ENCODE assay signal across 23 mouse cellular contexts in genomic region chr2:110294927-110295326, GRCm38 (mm10). TPM values are rescaled to one million over a fixed set of nuclear protein-coding genes. Genes with fewer than 3 reads are reported as not detected.
A peak's percentile ranks its signal among the peaks of the same experiment; 100 is the strongest.
DNase-seq lines count a peak whose midpoint lies in the region; ATAC-seq and TF ChIP-seq lines count a peak whose summit lies in the region.
"Had no signal": no experiment of that assay in that cellular context is flagged by ENCODE, and none has a peak within 500 bp of the region (broad histone marks: within the 10 kb centered on the region; RNA-seq: fewer than 3 reads in every experiment).

No protein-coding gene starts in this region.

- no peak overlapping the region for H3K9ac ChIP-seq in kidney, embryonic 14.5 days (ENCODE audit: low read depth, low read length)
- no peak overlapping the region for H3K9ac ChIP-seq in lung, embryonic 16.5 days (ENCODE audit: low read length)
- H3K9ac ChIP-seq in limb, embryonic 15.5 days: no peak overlapping the region
- H3K9ac ChIP-seq in hindbrain, embryonic 12.5 days: no peak overlapping the region
- H3K9ac ChIP-seq: embryonic facial prominence, embryonic 12.5 days; forebrain, embryonic 13.5 days; heart, embryonic 15.5 days; stomach, embryonic 15.5 days had no signal

- ATAC-seq in kidney, embryonic 14.5 days (ENCODE audit: low FRiP score, low TSS enrichment): peak; percentile 60
- ATAC-seq in lung, embryonic 16.5 days (ENCODE audit: low read depth): peak; percentile 93
- ATAC-seq in limb, embryonic 15.5 days (ENCODE audit: insufficient number of reproducible peaks, low FRiP score, low TSS enrichment, low read depth): peak; percentile 72; the same call in 1 of the 2 replicates
- no peak for ATAC-seq in hindbrain, embryonic 12.5 days (ENCODE audit: low FRiP score)
- ATAC-seq: forebrain, embryonic 13.5 days; inflammation-experienced regulatory T-cells, adult 6 months had no signal

- DNase-seq in kidney, adult 11 months: no peak
- DNase-seq in lung, adult 2 months: no peak
- no peak for DNase-seq in gastrocnemius, postnatal 14 days
- no peak for DNase-seq in hindbrain, embryonic 10.5 days (ENCODE audit: low spot score)
- DNase-seq: adrenal gland, adult 2 months; cerebellum, adult 8-10 months; gastrocnemius, postnatal 36 days; thymus, adult 18-20 months had no signal

- WGBS in kidney, embryonic 14.5 days: 17% methylated on average over 3 of the region's 3 CpGs
- WGBS in lung, embryonic 16.5 days: 41% methylated on average over 3 of the region's 3 CpGs
- 41% methylated on average over 3 of the region's 3 CpGs for WGBS in lung, adult 2 months
- 17% methylated on average over 3 of the region's 3 CpGs for WGBS in limb, embryonic 15.5 days
- 80% methylated on average over 3 of the region's 3 CpGs for WGBS in hindbrain, embryonic 12.5 days
- WGBS in hindbrain, embryonic 10.5 days: 84% methylated on average over 3 of the region's 3 CpGs

- no peak overlapping the region for H3K4me2 ChIP-seq in kidney, embryonic 14.5 days (replicated peaks; ENCODE audit: low read depth, low read length)
- no peak overlapping the region for H3K4me2 ChIP-seq in lung, embryonic 16.5 days (ENCODE audit: low read depth, low read length)
- no peak overlapping the region for H3K4me2 ChIP-seq in limb, embryonic 15.5 days
- H3K4me2 ChIP-seq in hindbrain, embryonic 12.5 days (replicated peaks): no peak overlapping the region
- H3K4me2 ChIP-seq: embryonic facial prominence, embryonic 12.5 days; forebrain, embryonic 13.5 days; heart, embryonic 15.5 days; liver, embryonic 11.5 days; midbrain, embryonic 11.5 days; stomach, embryonic 15.5 days had no signal

- intact Hi-C loops in gastrocnemius, postnatal 14 days (cut with DNase I; ENCODE audit: low total_unique reads): no loop called here

- H3K4me3 ChIP-seq in kidney, embryonic 14.5 days (ENCODE audit: low read length): no peak overlapping the region
- H3K4me3 ChIP-seq in lung, embryonic 16.5 days (ENCODE audit: low read length): no peak overlapping the region
- no peak overlapping the region for H3K4me3 ChIP-seq in lung, adult 2 months (replicated peaks; ENCODE audit: extremely low read depth, low read depth, low read length)
- H3K4me3 ChIP-seq in limb, embryonic 15.5 days: no peak overlapping the region
- no peak overlapping the region for H3K4me3 ChIP-seq in hindbrain, embryonic 12.5 days
- no peak overlapping the region for H3K4me3 ChIP-seq in hindbrain, embryonic 10.5 days
- H3K4me3 ChIP-seq: embryonic facial prominence, embryonic 12.5 days; erythroblast, embryonic 14.5 days; forebrain, embryonic 13.5 days; heart, embryonic 15.5 days; stomach, embryonic 15.5 days had no signal

- no peak for TF ChIP-seq POLR2A in lung, adult 2 months (IDR thresholded peaks at IDR 0.05; ENCODE audit: borderline replicate concordance, extremely low read depth, low read depth, low read length)

- H3K4me1 ChIP-seq in kidney, embryonic 14.5 days (ENCODE audit: control insufficient read depth, insufficient read depth, low read length): 0 out of 2 replicates have a peak, but pooled peaks cover 3% of the 10 kb centered on the region
- H3K4me1 ChIP-seq in lung, embryonic 16.5 days (replicated peaks; ENCODE audit: control insufficient read depth, insufficient read depth, low read length): peaks cover 8% of the 10 kb centered on the region; the same call in 1 of the 2 replicates
- no peaks in the 10 kb centered on the region for H3K4me1 ChIP-seq in lung, adult 2 months (ENCODE audit: control insufficient read depth, insufficient read depth, low read length)
- 0 out of 2 replicates have a peak, but pooled peaks cover 2% of the 10 kb centered on the region for H3K4me1 ChIP-seq in limb, embryonic 15.5 days
- H3K4me1 ChIP-seq in hindbrain, embryonic 12.5 days: no peaks in the 10 kb centered on the region
- no peaks in the 10 kb centered on the region for H3K4me1 ChIP-seq in hindbrain, embryonic 10.5 days (replicated peaks)
- H3K4me1 ChIP-seq: embryonic facial prominence, embryonic 12.5 days; forebrain, embryonic 13.5 days; heart, embryonic 15.5 days; stomach, embryonic 15.5 days had no signal

- H3K9me3 ChIP-seq in kidney, embryonic 14.5 days (ENCODE audit: control insufficient read depth, low read length): no peaks in the 10 kb centered on the region
- H3K9me3 ChIP-seq in lung, embryonic 16.5 days (ENCODE audit: control insufficient read depth, low read length): no peaks in the 10 kb centered on the region
- no peaks in the 10 kb centered on the region for H3K9me3 ChIP-seq in limb, embryonic 15.5 days
- no peaks in the 10 kb centered on the region for H3K9me3 ChIP-seq in hindbrain, embryonic 12.5 days (replicated peaks)
- no peaks in the 10 kb centered on the region for H3K9me3 ChIP-seq in hindbrain, embryonic 10.5 days
- H3K9me3 ChIP-seq: embryonic facial prominence, embryonic 12.5 days; forebrain, embryonic 13.5 days; G1E; heart, embryonic 15.5 days; stomach, embryonic 15.5 days had no signal

- H3K27me3 ChIP-seq in kidney, embryonic 14.5 days (ENCODE audit: control insufficient read depth, insufficient read depth, low read length): no peaks in the 10 kb centered on the region
- H3K27me3 ChIP-seq in lung, embryonic 16.5 days (ENCODE audit: control insufficient read depth, insufficient read depth, low read depth, low read length): no peaks in the 10 kb centered on the region
- no peaks in the 10 kb centered on the region for H3K27me3 ChIP-seq in limb, embryonic 15.5 days
- no peaks in the 10 kb centered on the region for H3K27me3 ChIP-seq in hindbrain, embryonic 12.5 days
- H3K27me3 ChIP-seq in hindbrain, embryonic 10.5 days (ENCODE audit: insufficient read depth, poor library complexity, severe bottlenecking): no peaks in the 10 kb centered on the region
- H3K27me3 ChIP-seq: embryonic facial prominence, embryonic 12.5 days; forebrain, embryonic 13.5 days; heart, embryonic 15.5 days; stomach, embryonic 15.5 days had no signal

- no peaks in the 10 kb centered on the region for H3K36me3 ChIP-seq in kidney, embryonic 14.5 days (ENCODE audit: control insufficient read depth, insufficient read depth, low read length)
- H3K36me3 ChIP-seq in lung, embryonic 16.5 days (ENCODE audit: control insufficient read depth, insufficient read depth, low read length): no peaks in the 10 kb centered on the region
- H3K36me3 ChIP-seq in limb, embryonic 15.5 days: no peaks in the 10 kb centered on the region
- no peaks in the 10 kb centered on the region for H3K36me3 ChIP-seq in hindbrain, embryonic 12.5 days
- H3K36me3 ChIP-seq in hindbrain, embryonic 10.5 days: no peaks in the 10 kb centered on the region
- H3K36me3 ChIP-seq: embryonic facial prominence, embryonic 12.5 days; G1E; heart, embryonic 15.5 days; stomach, embryonic 15.5 days had no signal

- H3K27ac ChIP-seq in kidney, embryonic 14.5 days (ENCODE audit: low read depth, low read length): no peak overlapping the region
- H3K27ac ChIP-seq in lung, embryonic 16.5 days (ENCODE audit: low read length): no peak overlapping the region
- no peak overlapping the region for H3K27ac ChIP-seq in limb, embryonic 15.5 days
- no peak overlapping the region for H3K27ac ChIP-seq in hindbrain, embryonic 12.5 days
- H3K27ac ChIP-seq in hindbrain, embryonic 10.5 days: no peak overlapping the region
- H3K27ac ChIP-seq: embryonic facial prominence, embryonic 12.5 days; forebrain, embryonic 13.5 days; heart, embryonic 15.5 days had no signal

- no peak for TF ChIP-seq CTCF in lung, adult 2 months (IDR thresholded peaks at IDR 0.05; ENCODE audit: insufficient read depth, low read length)

RNA-seq across cellular contexts. Expression of gene Bbox1, which starts 19.4 kb away (rescaled TPM):
- polyA plus RNA-seq in kidney, embryonic 14.5 days (2014; fragmentation: Nextera tagmentation; extraction: Ambion mirVana): 0.04 and 0.12 TPM in 2 replicates
- polyA plus RNA-seq in lung, embryonic 16.5 days (2015; fragmentation: Nextera tagmentation; extraction: Ambion mirVana): 0.28 and 0.96 TPM in 2 replicates
- polyA plus RNA-seq in lung, adult 2 months (2012; rRNA removed): 0.77 and 1.2 TPM in 2 replicates
- 0.88 and 1.2 TPM in 2 replicates for polyA plus RNA-seq in limb, embryonic 15.5 days (2015; fragmentation: Nextera tagmentation; extraction: Ambion mirVana)
- 0.08 TPM in 1 of 2 replicates, not detected in the other for polyA plus RNA-seq in hindbrain, embryonic 12.5 days (2016; fragmentation: Nextera tagmentation; extraction: Ambion mirVana)
- total RNA-seq in gastrocnemius, postnatal 14 days (2021): under 1 TPM; 0.04 to 0.10 TPM
- not detected in 2 replicates for polyA plus RNA-seq in hindbrain, embryonic 10.5 days (2016; fragmentation: Nextera tagmentation; extraction: Ambion mirVana)
- total RNA-seq: heart, adult 8-10 months had no signal
- polyA plus RNA-seq: adrenal gland, adult 2 months; erythroblast, embryonic 14.5 days; G1E; hindbrain, embryonic 11.5 days; inflammation-experienced regulatory T-cells, adult 6 months; midbrain, embryonic 11.5 days had no signal
